Mouse (Mus musculus): Measurements from ENCODE around the gene Haus8.
"Not testable (repeated sequence)": the region's sequence is repeated elsewhere in the genome, so short reads cannot be mapped to it uniquely, and the experiment has no call there.

The Haus8 gene

DNA sequence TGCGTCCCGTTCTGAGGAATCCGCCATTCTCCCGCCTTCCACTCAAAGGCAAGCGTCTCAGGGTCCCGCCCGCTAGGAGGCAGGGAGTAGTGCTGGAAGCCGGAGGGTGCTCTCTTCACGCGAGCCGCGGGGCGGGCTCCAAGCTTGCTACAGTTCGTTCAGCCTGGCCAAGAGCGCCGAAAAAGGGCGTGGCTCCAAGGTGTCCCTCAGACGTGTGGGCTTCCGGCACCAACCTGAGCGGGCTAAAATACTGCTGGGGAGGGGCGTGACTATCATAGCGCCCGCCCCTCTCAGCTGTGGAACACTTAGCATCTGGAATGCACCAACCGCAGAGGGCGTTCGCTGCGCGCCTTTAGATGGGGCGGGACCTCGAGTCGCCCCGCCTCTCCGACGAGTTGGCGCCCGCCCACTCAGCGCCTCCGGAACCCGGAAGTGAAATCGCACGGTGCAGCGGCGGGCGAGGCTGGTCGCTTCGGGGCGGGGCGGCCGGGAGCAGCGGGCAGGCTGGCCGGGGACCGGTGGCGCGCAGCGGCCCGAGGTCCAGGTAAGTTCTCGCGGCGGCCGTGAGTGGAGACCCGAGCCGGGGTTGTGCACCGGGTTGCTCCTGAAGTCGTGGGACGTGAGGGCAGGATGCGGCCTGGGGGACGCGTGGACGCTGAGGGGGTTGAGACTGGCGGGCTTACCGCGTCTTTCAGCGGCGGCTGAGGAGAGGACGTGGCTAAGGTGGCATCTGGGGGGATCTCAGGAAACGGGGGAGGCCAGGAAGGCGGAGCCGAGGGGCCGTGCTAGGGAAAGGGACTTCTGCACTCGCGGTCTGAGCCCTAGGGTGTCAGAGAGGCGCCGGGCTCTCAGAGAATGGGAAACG, at the start of gene Haus8, which contains the start of gene Myo9b:
Gene Haus8, minus strand, starts transcription at position 649 of the 865 bp plus-strand sequence.
Gene Myo9b, plus strand, starts transcription at position 429 of the 865 bp plus-strand sequence.
- peak; percentile 96 for ATAC-seq (ENCODE audit: low TSS enrichment)

DNA sequence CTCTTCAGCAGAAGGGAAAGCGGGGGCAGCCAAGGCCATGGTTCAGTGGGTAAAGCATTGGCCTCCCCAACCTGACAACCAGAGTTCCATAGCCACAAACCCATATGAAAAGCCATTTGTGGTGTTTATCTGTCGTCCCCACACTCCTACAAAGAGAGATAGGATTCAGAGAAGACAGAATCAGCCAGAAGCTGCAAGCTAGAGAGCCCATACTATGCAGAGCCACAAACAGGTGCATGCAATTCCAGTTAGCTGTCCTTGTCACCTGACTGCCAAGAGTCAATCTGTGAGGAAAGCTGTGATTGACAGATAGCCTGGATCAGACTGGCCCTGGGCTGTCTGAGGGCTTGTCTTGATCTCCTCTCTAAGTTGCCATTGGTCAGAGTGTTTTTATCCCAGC, 47.0 kb upstream of the Haus8 start:
- not testable (repeated sequence) for ATAC-seq (ENCODE audit: low TSS enrichment)

DNA sequence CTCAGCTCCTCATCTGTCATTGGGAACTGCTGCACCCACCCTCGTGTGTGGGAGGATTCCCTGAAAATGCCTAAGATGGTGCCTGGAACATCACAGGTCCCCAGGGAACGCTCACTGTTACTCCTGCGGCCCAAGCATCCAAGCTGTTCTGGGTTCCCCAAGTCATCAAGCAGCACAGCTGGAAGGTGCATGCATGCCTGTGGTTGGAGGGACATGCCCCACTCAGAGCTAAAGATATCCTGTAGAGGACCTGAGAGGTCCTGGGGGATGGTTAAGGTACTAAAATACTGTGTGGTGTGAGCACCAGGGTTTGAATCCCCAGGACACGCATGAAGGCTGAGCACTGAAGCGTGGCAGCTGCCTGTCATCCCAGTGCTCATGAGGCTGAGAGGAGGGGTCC, 45.9 kb upstream of the Haus8 start:
- peak; percentile 45; the same call in 1 of the 2 replicates for ATAC-seq (ENCODE audit: low TSS enrichment)

DNA sequence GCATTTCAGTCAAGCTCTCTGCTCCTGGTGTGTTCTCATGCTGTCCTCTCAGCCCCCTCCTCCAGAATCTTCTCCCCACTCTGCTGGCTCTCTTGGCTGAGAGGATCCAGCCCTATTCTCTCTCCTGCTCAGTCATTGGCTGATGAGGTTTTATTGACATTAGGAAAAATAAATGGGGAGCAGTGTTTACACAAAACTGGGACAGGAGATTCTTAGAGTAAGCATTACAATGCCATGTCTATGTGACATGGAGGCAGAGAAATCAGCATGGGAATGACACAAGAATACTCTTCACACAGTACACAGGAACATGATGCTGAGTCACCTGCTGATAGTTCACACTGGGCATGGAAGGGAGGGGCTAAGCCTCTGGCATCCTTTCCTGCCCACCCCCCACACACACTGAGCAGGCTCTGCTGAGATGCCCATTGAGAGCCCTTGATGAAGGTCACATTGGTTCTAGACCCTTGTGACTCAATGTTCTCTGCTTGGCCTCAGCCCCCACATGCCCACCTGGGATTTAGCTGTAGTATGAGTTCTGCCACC, 43.8 kb upstream of the Haus8 start:
- ATAC-seq (ENCODE audit: low TSS enrichment), result 0 out of 2 replicates have a peak, but pooled peaks have one; percentile 25

DNA sequence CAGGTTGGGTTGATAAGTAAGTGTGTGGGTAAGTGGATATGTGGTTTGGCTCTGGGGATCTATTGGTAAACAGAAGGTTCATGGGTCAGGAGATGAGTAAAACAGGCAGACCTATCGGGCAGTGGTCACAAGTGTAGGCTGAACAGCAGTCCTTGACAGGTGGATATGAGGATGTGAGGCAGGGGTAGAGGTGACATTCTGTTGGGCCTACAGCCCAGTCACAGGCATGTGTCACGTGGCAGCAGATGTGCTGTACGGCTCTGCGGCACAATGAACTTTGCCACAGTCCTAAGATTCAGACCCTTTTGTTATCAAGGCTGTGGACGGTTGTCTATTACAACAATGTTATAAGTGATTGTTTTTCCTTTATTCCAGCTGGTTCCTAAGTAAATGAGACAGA, 43.2 kb upstream of the Haus8 start:
- ATAC-seq (ENCODE audit: low TSS enrichment), result no peak

DNA sequence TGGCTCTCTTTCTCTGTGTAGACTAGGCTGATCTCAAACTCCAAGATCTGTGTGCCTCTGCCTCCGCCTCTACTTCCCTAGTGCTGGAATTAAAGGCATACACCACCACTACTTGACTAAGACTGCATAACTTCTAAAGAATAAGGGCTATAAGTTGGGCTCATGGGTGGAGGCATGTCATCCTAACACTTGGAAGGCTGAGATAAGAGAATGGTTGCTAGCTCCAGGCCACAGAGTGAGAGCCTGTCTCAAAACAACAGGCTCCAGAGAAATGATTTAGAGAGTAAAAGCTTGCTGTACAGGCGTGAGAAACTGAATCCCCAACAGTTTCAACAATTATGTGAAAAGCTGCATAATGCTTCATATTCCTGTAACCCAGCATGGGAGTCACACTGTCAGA, 41.2 kb upstream of the Haus8 start:
- ATAC-seq (ENCODE audit: low TSS enrichment), result no peak

DNA sequence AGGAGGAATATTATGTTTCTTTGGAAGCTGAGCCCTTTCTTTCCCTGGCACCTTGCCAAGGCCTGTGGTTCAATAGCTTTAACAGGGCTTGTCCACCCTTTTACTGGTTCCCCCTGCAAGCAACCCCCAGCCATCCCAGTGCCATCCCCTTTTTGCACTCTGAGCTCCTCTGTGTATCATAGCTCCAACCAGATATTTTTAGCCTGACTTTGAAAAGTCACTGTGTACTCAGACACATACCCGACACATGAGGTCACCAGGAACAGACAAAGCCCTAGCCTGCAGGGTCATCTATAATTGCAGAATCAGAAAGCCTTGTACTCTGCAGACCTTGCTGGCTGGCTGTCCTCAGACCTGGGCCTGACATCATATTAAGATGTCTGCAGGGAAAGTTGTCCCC, 40.0 kb upstream of the Haus8 start:
- no peak for ATAC-seq (ENCODE audit: low TSS enrichment)

DNA sequence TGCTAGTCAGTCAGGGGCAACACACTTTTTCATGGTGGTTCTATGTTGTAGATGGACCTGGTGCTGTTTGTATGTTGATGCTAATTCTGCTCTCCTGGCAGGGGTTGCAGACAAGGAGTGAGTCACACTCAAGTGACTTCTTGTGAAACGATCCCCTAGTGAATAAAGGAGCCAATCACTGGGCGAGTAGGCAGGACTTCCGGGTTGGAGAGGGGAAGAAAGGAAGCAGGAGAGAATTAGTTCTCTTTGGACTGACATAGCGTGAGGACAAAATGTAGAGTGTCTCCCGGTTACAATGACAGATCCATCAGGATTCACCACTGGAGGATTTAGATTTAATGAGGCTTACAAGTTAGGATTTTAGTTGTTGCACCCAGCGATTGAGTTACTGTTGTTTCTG, 37.7 kb upstream of the Haus8 start:
- ATAC-seq (ENCODE audit: low TSS enrichment), result no peak

DNA sequence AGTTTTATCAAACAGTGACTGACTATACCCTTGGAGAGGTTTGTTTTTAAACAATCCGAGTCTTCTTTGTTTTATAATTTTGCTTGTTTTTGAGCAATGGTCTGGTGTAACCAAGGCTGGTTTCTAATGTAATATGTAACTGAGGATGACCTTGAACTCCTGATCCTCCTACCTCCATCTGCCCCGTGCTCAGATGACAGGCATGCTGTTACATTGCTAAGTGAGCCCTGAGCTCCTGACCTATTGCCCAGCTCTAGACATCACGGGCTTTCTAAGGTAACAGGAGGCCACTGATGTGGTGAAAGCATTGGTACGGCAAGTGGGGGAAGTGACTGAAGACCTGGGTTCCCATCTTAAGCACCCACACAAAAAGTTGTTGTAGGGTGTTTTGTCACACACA, 35.2 kb upstream of the Haus8 start:
- no peak for ATAC-seq (ENCODE audit: low TSS enrichment)

DNA sequence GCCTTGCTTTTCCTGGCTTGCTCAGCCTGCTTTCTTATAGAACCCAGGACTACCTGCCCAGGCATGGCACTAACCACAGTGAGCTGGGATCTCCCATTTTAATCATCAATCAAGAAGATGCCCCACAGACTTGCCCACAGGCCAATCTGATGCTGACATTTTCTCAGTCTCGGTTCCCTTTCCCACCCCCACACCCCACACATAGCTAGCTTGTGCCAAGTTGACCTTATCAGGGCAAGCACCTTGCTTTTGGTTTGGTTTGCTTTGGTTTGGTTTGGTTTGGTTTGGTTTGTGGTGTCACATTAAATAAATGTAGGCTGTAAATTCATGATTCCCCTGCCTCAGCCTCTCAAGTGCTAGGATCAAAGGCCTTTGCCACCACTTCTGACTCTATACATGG, 34.6 kb upstream of the Haus8 start:
- no peak for ATAC-seq (ENCODE audit: low TSS enrichment)

DNA sequence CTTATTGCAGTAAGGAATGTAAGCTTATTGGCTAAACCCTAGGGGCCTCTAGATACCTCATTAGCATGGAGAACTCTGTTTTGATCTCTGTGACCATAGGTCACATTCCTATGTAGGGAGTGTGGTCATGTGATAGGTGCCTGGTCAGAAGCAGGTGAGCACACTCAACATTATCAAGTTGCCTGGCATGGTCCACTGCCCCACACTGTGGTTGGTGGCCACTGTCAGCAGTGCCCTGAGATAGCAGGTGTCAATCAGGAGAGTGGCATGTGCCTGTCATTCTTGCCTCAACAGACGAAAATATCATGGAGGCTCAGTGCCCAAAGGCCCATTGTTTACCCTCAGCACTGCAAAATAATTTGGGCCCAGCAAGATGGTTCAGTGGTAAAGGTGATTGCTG, 33.3 kb upstream of the Haus8 start:
- ATAC-seq (ENCODE audit: low TSS enrichment), result no peak

DNA sequence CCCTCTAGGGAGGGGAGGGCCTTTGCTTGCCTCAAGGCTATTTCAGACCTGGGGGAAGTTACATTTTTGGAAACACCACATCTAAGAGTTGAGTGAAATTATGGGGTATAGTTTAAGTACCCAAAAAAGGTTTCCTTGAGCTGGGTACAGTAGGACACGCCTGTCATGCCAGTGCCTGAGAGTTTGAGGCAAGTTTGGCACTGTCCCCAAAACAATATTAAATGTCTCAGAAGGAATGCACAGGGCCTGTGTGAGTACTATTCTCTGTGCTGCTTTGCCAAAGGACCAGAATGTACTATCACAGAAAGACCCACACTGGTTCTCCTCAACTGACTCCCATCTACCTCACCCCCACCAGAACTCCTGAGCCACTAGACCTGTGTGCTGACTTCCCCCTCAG, 30.9 kb upstream of the Haus8 start:
- ATAC-seq (ENCODE audit: low TSS enrichment), result no peak

DNA sequence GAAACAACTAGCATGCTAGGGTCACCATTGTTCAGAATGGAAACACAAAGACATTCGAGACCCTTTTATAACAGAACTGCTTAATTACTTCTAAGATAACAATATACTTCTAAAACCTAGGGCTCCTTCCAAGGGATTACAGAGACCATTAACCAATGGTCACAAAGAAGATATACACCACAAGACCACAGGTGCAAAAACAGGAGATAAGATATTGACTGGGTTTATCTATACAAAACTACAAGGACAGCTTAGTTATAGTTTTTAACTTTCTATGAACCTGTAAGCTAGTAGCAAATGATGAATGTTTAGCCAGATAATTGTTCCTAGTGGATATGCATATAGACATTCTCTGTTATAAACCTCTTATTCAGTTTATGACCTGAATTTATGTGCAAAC, 30.1 kb upstream of the Haus8 start:
- ATAC-seq (ENCODE audit: low TSS enrichment), result no peak

DNA sequence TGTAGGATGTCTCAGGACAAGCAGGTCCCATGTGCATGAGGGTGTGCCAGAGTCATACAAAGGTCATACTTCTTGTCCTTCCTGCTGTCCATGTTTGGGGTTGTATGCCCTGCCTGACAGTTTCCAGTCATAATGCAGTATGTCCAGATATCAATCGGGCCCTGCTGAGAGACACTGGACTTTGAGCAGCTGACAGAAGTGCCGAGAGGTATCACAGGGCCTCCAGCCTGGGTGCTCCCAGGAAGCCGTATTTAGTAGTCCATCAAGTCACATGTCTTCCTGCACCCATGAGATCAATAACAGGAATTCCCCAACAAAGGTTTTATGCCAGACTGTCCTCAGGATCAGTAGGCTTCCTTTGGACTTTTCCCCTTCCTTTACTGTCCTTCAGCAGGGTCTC, 27.0 kb upstream of the Haus8 start:
- no peak for ATAC-seq (ENCODE audit: low TSS enrichment)

DNA sequence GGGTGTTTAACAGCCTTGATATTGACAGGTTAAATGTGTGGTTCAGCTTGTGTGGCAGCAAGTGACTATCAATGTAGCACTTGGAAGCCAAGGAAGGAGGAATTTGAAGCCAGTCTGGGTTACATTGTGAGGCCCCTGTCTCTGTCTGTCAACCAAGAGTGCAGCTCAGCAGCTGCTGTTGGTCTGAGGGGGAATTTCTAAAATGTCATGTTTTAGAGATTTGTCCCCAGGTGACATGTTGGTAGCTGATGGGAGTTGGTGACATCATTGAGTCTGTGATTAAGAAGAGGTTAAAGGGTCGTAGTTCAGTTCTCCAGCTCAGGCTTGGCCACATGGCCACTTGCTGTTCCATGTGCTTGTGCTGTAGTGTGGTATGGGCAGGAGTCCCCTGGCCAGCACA, 24.7 kb upstream of the Haus8 start:
- no peak for ATAC-seq (ENCODE audit: low TSS enrichment)

DNA sequence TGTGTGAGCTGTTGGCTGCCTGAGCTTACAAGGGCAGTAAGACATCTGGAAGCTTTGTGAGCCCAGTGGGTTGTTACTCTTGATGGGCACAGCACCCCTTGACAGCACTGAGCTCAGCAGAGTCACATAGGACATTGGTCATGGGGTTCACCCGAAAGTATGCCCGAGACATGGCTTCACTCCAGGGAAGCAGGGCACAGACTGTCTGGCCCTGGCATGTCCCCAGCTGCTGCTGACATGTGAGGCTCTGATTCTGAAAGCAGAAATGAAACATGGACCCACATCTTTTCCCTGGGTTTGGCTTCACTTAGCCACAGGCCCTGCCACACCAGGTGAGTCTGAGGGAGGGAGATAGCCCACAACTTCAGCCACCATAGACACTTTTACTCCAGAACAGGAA, 24.1 kb upstream of the Haus8 start:
- ATAC-seq (ENCODE audit: low TSS enrichment), result no peak

DNA sequence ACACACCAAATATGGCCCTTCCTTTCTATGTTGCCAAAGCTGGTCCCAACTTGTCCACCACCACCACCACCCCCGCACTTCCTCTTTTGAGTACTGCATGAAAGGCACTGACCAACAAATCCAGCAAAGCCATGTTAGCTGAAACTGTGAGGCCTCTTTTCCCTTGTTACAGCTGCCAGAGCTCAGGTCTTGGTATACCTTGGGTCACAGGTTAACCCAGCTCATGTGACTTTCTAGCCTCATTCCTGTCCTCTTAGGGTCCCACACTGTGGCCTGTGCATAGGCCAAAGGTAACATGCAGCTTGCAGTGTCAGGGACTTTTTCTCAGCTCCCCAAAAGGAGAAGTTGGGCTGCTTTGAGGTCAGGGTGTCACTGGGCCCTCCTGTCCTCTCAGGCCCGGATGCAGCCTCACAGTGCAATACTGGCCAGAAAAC, 23.5 kb upstream of the Haus8 start:
- no peak for ATAC-seq (ENCODE audit: low TSS enrichment)

DNA sequence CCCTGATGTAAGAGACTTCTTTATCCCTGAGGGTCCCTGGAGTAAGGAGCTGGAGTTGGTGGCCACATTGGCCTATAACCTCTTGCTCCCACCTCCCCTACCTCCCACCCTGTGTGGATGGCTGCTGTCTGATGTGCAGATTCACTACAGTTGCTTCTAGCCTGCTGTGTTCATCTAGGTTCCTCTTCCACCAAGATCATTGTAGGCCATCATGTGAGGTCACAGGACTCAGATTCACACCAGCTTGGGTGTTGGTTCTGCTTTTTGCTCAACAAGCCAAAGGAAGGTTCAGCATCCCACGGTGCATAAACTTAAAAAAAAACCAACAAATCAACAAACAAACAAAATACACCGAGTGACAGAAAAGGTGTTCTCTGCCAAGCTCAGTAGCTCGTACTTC, 21.2 kb upstream of the Haus8 start:
- ATAC-seq (ENCODE audit: low TSS enrichment), result not testable (repeated sequence)

DNA sequence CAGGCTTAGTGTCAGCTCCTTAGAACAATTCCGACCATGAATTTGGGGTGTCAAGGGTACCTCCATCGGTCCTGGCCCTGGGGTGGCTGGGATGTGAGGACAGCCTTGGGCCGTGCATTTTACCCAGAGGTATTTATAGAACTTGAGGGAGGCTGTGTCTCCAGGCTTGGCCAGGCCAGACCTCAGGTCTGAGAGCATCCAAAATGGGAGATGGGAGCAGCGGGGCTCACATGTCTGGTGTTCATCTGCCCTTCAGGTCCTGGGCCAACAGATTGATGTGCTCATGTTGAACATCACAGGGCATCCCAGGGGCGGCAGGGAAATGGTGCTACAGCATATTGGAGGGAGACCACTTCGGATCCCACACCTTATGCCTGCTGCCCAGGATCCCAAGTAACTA, 18.6 kb upstream of the Haus8 start:
- no peak for ATAC-seq (ENCODE audit: low TSS enrichment)

DNA sequence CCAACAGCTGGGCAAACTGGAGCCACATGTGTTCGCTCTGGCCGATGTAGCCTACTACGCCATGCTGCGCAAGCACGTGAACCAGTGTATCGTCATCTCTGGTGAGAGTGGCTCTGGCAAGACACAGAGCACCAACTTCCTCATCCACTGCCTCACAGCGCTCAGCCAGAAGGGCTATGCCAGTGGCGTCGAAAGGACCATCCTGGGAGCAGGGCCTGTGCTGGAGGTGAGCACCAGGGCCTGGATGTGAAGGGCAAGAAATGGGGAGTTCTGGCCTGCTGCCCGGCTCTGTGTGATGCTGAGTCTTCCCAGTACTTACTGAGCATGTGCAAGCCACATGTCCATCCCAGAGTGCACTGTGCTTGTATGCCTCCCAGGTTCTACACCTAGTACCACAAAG, 18.2 kb upstream of the Haus8 start:
- ATAC-seq (ENCODE audit: low TSS enrichment), result no peak

DNA sequence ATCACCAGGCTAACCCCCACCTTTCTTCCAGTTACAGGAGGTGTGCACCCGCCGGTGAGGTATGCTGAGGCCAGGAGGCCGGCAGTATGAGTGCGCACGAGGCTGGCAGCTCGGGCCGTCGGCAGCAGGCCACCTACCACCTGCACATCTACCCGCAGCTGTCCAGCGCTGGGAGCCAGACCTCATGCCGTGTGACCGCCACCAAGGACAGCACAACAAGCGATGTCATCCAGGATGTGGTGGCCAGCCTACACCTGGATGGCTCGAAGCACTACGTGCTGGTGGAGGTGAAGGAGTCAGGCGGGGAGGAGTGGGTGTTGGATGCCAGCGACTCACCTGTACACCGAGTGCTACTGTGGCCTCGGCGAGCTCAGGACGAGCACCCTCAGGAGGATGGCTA, 17.5 kb upstream of the Haus8 start:
- ATAC-seq (ENCODE audit: low TSS enrichment), result no peak

DNA sequence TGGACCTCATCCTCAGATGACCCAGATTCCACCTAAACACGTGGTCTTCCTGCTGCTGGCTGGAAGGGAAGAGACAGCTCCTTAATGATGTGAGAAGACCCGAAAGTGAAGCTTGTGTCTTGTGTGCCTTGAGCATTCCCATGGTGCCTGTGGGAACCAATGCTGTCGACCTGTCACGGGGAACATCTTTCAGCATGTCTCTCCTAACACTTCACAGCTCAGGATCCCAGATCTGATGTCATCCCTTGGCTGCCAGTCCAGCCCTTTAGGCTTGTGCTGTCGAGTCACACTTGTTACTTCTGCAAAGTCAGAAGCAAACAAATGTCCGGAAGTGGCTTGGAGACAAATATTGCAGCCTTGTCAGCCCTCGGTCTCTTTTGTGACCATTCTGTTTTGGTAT, 16.4 kb upstream of the Haus8 start:
- ATAC-seq (ENCODE audit: low TSS enrichment), result no peak

DNA sequence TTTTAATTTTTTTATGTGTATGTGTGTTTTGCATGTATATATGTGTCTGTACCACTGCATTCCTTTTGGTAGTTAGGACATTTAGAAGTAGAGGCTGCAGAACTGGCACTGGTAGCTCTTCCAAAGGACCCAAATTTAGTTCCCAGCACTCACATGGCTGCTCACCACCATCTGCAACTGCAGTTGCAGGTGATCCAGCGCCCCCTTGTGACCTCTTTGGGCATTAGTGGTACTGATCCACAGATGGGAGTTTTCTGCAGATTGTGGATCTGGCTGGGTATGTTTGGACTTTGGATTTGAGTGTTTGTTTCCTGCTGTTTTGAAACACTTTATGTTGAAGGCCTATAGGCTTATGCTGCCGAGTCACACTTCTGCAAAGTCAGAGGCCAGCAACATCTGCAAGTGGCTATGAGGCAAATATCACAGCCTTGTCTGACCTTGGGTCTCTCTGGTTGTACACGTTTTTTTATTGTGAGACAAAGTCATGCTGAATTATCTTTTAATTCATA, 15.8 kb upstream of the Haus8 start:
- no peak for ATAC-seq (ENCODE audit: low TSS enrichment)

All from frontal cortex, adult (tissue).